Mouse (Mus musculus) bone marrow, adult 2 months (tissue): ENCODE results near the gene Pphln1.

Experiments used
- CTCF ChIP-seq: fragments of 200-500 bp; IDR thresholded peaks from 2 replicates; pipeline ENCODE4 v1.5.1; 2011; ENCODE audit warnings: low read length, control low read depth; ENCODE audit not compliant: control insufficient read depth, insufficient read depth
- POLR2A ChIP-seq: fragments of 200-500 bp; IDR thresholded peaks from 2 replicates; pipeline ENCODE4 v1.6.1; 2011; ENCODE audit warnings: low read depth, mild to moderate bottlenecking, control low read depth, low read length, borderline replicate concordance; ENCODE audit not compliant: control insufficient read depth

DNA sequence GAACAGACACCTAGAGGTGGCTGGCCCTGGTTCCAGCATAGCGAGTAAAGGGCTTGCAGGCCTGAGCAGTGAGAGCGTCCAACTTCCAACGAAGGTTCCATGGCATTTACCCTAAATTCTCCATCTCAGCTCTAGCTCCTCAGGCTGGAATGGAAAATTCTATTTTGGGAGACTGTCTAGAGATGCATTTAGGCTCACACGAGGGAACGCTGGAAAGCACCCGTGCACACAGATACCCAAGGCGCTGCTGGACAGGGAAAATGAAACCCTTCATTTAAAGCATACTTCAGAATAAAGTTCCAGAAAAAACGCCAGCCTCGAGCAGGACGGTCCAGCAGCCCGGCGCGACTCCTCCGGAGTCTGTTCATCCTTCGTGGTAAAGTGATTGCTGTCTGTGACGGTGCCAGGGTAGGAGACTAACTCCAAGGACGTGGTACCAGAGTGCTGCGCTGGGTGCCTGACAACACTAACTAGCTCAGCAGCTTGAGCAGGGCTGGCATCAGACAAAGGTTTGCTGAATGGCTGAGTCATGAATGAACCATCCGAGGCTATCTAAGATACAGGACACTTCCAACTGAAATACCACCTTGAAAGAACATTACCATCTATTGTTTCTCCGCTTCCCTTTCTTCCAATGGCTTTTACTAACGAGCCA lies 140.5 kb downstream of the Pphln1 start:
- TF ChIP-seq POLR2A (no peak), CTCF (no peak)
